Mouse (Mus musculus): ENCODE results near the gene Zranb3. TPM values are rescaled to one million over a fixed set of nuclear protein-coding genes. Genes with fewer than 3 reads are reported as not detected.
A peak's percentile ranks its signal among the peaks of the same experiment; 100 is the strongest.
"Not testable (repeated sequence)": the region's sequence is repeated elsewhere in the genome, so short reads cannot be mapped to it uniquely, and the experiment has no call there.

Zranb3 gene
- polyA plus RNA-seq, 1 experiment from 2014 or later, result 14.0 TPM

DNA sequence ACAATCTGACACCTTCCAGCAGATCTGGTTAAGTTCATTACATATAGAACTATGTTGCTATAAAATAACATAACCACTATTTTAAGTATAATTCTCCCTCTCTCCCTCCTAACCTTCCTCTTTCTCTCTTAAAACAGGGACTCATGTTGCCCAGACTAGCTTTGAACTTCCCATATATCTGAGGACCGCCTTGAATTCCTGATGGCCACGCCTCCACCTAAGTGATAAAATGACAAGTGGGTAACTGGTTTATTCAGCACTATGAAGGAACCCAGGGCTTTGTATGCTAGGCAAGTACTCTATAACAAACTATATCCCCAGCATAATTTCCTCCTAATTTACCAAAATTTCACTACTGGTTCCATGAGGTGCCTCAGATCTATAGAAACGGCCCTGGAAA, 139.5 kb downstream of the Zranb3 start:
- Histone ChIP-seq H3K27ac (ENCODE audit: low read depth, low read length) (no peak overlapping the region), H3K36me3 (ENCODE audit: control insufficient read depth, insufficient read depth, low read length) (no peaks in the 10 kb centered on the region), H3K27me3 (ENCODE audit: control insufficient read depth, insufficient read depth, low read length) (no peaks in the 10 kb centered on the region), H3K4me1 (ENCODE audit: control insufficient read depth, insufficient read depth, low read length) (peaks cover 11% of the 10 kb centered on the region), H3K9me3 (ENCODE audit: control insufficient read depth, low read length) (no peaks in the 10 kb centered on the region), H3K9ac (ENCODE audit: low read length) (no peak overlapping the region), H3K4me2 (no peak overlapping the region), H3K4me3 (ENCODE audit: low read depth, low read length) (no peak overlapping the region)
- ATAC-seq (ENCODE audit: low FRiP score), result no peak
- 98% methylated on average over 3 of the region's 3 CpGs for WGBS
- no peak for DNase-seq (ENCODE audit: low spot score, missing footprints)

- no peak for ATAC-seq (ENCODE audit: low FRiP score)
- no peak overlapping the region for H3K9ac ChIP-seq (ENCODE audit: low read length)
- no peaks in the 10 kb centered on the region for H3K36me3 ChIP-seq (ENCODE audit: control insufficient read depth, insufficient read depth, low read length)
- no peaks in the 10 kb centered on the region for H3K9me3 ChIP-seq (ENCODE audit: control insufficient read depth, low read length)
- H3K4me3 ChIP-seq (ENCODE audit: low read depth, low read length), result no peak overlapping the region
- 89% methylated on average over 1 of the region's 1 CpGs for whole genome bisulfite sequencing
- peaks cover 11% of the 10 kb centered on the region for H3K4me1 ChIP-seq (ENCODE audit: control insufficient read depth, insufficient read depth, low read length)
- no peak for DNase-seq (ENCODE audit: low spot score, missing footprints)
- no peak overlapping the region for H3K27ac ChIP-seq (ENCODE audit: low read depth, low read length)
- H3K27me3 ChIP-seq (ENCODE audit: control insufficient read depth, insufficient read depth, low read length), result no peaks in the 10 kb centered on the region
- no peak overlapping the region for H3K4me2 ChIP-seq
These were observed 141.7 kb downstream of the Zranb3 start for GRCm38 (mm10) chr1:127961140-127961539.

DNA sequence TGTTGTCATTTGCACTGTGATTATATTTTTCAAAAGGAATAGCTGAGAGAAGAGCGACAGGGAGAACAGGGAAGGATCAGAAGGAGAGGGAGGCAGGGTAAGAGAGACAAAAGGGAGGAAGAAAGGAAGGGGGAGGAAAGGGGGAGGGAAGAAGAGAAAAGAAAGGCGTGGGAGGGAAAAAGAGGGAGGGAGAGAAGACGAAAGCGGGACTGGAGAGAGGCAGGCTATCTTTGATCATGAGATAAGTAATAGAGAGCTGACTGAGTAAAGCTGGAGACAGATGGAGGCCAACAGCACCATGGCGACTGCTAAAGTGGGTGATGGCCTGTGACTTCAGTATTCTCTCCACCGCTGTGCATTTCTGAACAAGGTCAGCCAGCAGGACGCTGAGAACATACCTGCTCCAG, 143.5 kb downstream of the Zranb3 start:
- H3K27me3 ChIP-seq (ENCODE audit: control insufficient read depth, insufficient read depth, low read length), result no peaks in the 10 kb centered on the region
- peak overlapping the region; percentile 40; the same call in 1 of the 2 replicates for H3K27ac ChIP-seq (ENCODE audit: low read depth, low read length)
- H3K36me3 ChIP-seq (ENCODE audit: control insufficient read depth, insufficient read depth, low read length), result no peaks in the 10 kb centered on the region
- H3K4me3 ChIP-seq (ENCODE audit: low read depth, low read length), result no peak overlapping the region
- peak overlapping the region; percentile 44 for H3K9ac ChIP-seq (ENCODE audit: low read length)
- H3K9me3 ChIP-seq (ENCODE audit: control insufficient read depth, low read length), result no peaks in the 10 kb centered on the region
- peaks cover 11% of the 10 kb centered on the region for H3K4me1 ChIP-seq (ENCODE audit: control insufficient read depth, insufficient read depth, low read length)
- peak; percentile 84 for DNase-seq (ENCODE audit: low spot score, missing footprints)
- no peak overlapping the region; the same call in 1 of the 2 replicates for H3K4me2 ChIP-seq
- peak; percentile 63; the same call in 1 of the 2 replicates for ATAC-seq (ENCODE audit: low FRiP score)
- WGBS, result 25% methylated on average over 7 of the region's 7 CpGs

- Histone ChIP-seq H3K9me3 (ENCODE audit: control insufficient read depth, low read length) (no peaks in the 10 kb centered on the region), H3K36me3 (ENCODE audit: control insufficient read depth, insufficient read depth, low read length) (no peaks in the 10 kb centered on the region), H3K4me1 (ENCODE audit: control insufficient read depth, insufficient read depth, low read length) (peaks cover 11% of the 10 kb centered on the region), H3K4me3 (ENCODE audit: low read depth, low read length) (no peak overlapping the region), H3K27me3 (ENCODE audit: control insufficient read depth, insufficient read depth, low read length) (no peaks in the 10 kb centered on the region), H3K4me2 (no peak overlapping the region; the same call in 1 of the 2 replicates), H3K9ac (ENCODE audit: low read length) (peak overlapping the region; percentile 27; the same call in 1 of the 2 replicates), H3K27ac (ENCODE audit: low read depth, low read length) (peak overlapping the region; percentile 40; the same call in 1 of the 2 replicates)
- 44% methylated on average over 5 of the region's 5 CpGs for WGBS
- ATAC-seq (ENCODE audit: low FRiP score) (peak; percentile 72; the same call in 1 of the 2 replicates), DNase-seq (ENCODE audit: low spot score, missing footprints) (peak; percentile 85)
These were observed 144.0 kb downstream of the Zranb3 start for GRCm38 (mm10) chr1:127958801-127959200.

GRCm38 (mm10) chr1:127956524-127956923, 146.3 kb downstream of the Zranb3 start:
- Histone ChIP-seq H3K27me3 (ENCODE audit: control insufficient read depth, insufficient read depth, low read length) (no peaks in the 10 kb centered on the region), H3K4me2 (no peak overlapping the region), H3K27ac (ENCODE audit: low read depth, low read length) (no peak overlapping the region), H3K4me3 (ENCODE audit: low read depth, low read length) (no peak overlapping the region), H3K4me1 (ENCODE audit: control insufficient read depth, insufficient read depth, low read length) (peaks cover 11% of the 10 kb centered on the region), H3K9me3 (ENCODE audit: control insufficient read depth, low read length) (no peaks in the 10 kb centered on the region), H3K9ac (ENCODE audit: low read length) (no peak overlapping the region), H3K36me3 (ENCODE audit: control insufficient read depth, insufficient read depth, low read length) (no peaks in the 10 kb centered on the region)
- no peak for ATAC-seq (ENCODE audit: low FRiP score)
- 96% methylated on average over 1 of the region's 1 CpGs for WGBS
- no peak for DNase-seq (ENCODE audit: low spot score, missing footprints)

GRCm38 (mm10) chr1:127954800-127955199, 148.0 kb downstream of the Zranb3 start:
- Histone ChIP-seq H3K4me2 (no peak overlapping the region), H3K9me3 (ENCODE audit: control insufficient read depth, low read length) (no peaks in the 10 kb centered on the region), H3K4me3 (ENCODE audit: low read depth, low read length) (no peak overlapping the region), H3K9ac (ENCODE audit: low read length) (no peak overlapping the region), H3K27me3 (ENCODE audit: control insufficient read depth, insufficient read depth, low read length) (no peaks in the 10 kb centered on the region), H3K27ac (ENCODE audit: low read depth, low read length) (no peak overlapping the region), H3K36me3 (ENCODE audit: control insufficient read depth, insufficient read depth, low read length) (no peaks in the 10 kb centered on the region), H3K4me1 (ENCODE audit: control insufficient read depth, insufficient read depth, low read length) (peaks cover 11% of the 10 kb centered on the region)
- ATAC-seq (ENCODE audit: low FRiP score) (no peak), DNase-seq (ENCODE audit: low spot score, missing footprints) (no peak)
- 90% methylated on average over 4 of the region's 4 CpGs for WGBS

DNA sequence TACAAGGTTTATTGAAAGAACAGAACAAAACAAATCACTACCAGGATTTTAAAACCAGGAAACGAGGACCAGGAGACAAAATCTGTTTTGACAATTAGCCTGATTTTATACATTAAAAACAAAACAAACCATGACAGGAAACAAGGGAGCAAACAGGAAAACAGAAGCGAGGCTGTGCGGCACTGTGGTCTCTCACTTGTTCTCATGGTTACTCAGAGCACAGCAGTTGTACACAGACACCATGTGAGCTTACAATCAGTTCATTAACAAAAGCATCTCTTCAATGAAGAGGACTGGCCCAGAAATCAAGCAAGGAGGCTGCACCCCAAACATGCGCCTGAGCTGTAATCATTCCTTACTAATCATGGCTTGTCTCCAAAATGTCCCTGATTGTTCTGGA, 148.6 kb downstream of the Zranb3 start:
- not testable (repeated sequence) for H3K27me3 ChIP-seq (ENCODE audit: control insufficient read depth, insufficient read depth, low read length); ATAC-seq (ENCODE audit: low FRiP score); H3K4me2 ChIP-seq; H3K36me3 ChIP-seq (ENCODE audit: control insufficient read depth, insufficient read depth, low read length); DNase-seq (ENCODE audit: low spot score, missing footprints); H3K9ac ChIP-seq (ENCODE audit: low read length); H3K27ac ChIP-seq (ENCODE audit: low read depth, low read length); H3K4me3 ChIP-seq (ENCODE audit: low read depth, low read length); H3K4me1 ChIP-seq (ENCODE audit: control insufficient read depth, insufficient read depth, low read length); H3K9me3 ChIP-seq (ENCODE audit: control insufficient read depth, low read length)
- 89% methylated on average over 4 of the region's 4 CpGs for WGBS

DNA sequence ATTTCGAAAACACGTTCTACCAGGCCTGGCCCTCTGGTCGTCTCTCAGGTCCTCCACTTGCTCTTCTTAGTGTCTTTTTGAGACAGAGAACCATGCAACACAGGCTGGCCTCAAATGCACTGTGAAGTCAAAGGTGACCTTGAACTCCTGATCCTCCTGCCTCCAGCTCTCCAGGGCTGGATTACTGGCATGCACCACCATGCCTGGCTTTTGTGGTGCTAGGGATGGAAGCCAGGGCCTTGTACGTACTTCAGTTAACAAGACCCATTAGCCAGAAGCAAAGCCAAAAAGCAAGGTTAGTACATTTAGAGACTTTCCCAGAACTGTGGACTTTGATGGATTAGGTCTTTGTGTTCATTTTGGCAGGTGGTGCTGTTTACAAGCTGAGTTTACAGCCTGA, 150.6 kb downstream of the Zranb3 start:
- Histone ChIP-seq H3K9ac (ENCODE audit: low read length) (no peak overlapping the region), H3K9me3 (ENCODE audit: control insufficient read depth, low read length) (peaks cover 3% of the 10 kb centered on the region; the same call in 1 of the 2 replicates), H3K27me3 (ENCODE audit: control insufficient read depth, insufficient read depth, low read length) (no peaks in the 10 kb centered on the region), H3K36me3 (ENCODE audit: control insufficient read depth, insufficient read depth, low read length) (0 out of 2 replicates have a peak, but pooled peaks cover 2% of the 10 kb centered on the region), H3K4me1 (ENCODE audit: control insufficient read depth, insufficient read depth, low read length) (no peaks in the 10 kb centered on the region), H3K4me2 (no peak overlapping the region), H3K4me3 (ENCODE audit: low read depth, low read length) (no peak overlapping the region), H3K27ac (ENCODE audit: low read depth, low read length) (no peak overlapping the region)
- WGBS, result 92% methylated on average over 4 of the region's 4 CpGs
- DNase-seq (ENCODE audit: low spot score, missing footprints) (no peak), ATAC-seq (ENCODE audit: low FRiP score) (no peak)

GRCm38 (mm10) chr1:127948748-127949147, 154.1 kb downstream of the Zranb3 start:
- Histone ChIP-seq H3K4me1 (ENCODE audit: control insufficient read depth, insufficient read depth, low read length) (no peaks in the 10 kb centered on the region), H3K4me2 (no peak overlapping the region), H3K9me3 (ENCODE audit: control insufficient read depth, low read length) (peaks cover 3% of the 10 kb centered on the region; the same call in 1 of the 2 replicates), H3K36me3 (ENCODE audit: control insufficient read depth, insufficient read depth, low read length) (0 out of 2 replicates have a peak, but pooled peaks cover 2% of the 10 kb centered on the region), H3K9ac (ENCODE audit: low read length) (no peak overlapping the region), H3K4me3 (ENCODE audit: low read depth, low read length) (no peak overlapping the region), H3K27ac (ENCODE audit: low read depth, low read length) (no peak overlapping the region), H3K27me3 (ENCODE audit: control insufficient read depth, insufficient read depth, low read length) (no peaks in the 10 kb centered on the region)
- DNase-seq (ENCODE audit: low spot score, missing footprints), result no peak
- ATAC-seq (ENCODE audit: low FRiP score), result no peak
- 94% methylated on average over 5 of the region's 5 CpGs for WGBS

Measured in midbrain, embryonic 11.5 days (tissue).